Mouse (Mus musculus) CD4-positive, CD25-positive, alpha-beta regulatory T cell, adult 2 months (primary cell): ENCODE measurements around the gene Cypt2.
"Not testable (repeated sequence)": the region's sequence is repeated elsewhere in the genome, so short reads cannot be mapped to it uniquely, and the experiment has no call there.

Source experiments
- DNase-seq: peaks from one replicate; pipeline ENCODE4 v3.0.0-alpha.2; 2012; ENCODE audit warnings: low read depth, low spot score

Cypt2 gene

DNA sequence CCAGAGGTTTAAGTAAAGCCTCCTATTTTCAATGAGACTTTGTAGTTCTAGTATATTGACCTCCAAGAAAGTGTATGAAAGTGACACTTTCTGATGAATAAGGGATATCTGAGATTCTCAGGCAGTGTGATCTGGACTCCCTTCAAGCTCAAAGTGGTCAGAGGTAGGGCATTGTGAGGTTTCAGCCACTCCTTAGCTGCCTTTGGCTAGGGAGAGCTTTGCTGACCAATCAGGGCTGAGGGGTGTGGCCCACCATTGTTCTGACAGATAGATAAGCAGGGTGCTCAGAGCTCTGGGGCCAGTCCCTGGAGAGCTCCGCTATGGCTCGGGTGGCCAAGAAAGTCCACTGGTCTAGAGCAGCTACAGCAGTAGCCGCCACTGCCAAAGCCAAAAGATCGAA is at the start of gene Cypt2:
Gene Cypt2, plus strand, starts transcription at position 301 of the 400 bp plus-strand sequence.
- not testable (repeated sequence) for DNase-seq

- no peak for DNase-seq
Measured at GRCm38 (mm10) chrX:105546234-105546633, 46.7 kb downstream of the Cypt2 start.
